Mouse (Mus musculus): ENCODE measurements at regions not wholly inside any gene's neighbourhood (a gene's known extent, or its start where the extent isn't known, plus 50 kb on each side); places are given as distances from the start of the nearest gene placed in this dataset.

DNA sequence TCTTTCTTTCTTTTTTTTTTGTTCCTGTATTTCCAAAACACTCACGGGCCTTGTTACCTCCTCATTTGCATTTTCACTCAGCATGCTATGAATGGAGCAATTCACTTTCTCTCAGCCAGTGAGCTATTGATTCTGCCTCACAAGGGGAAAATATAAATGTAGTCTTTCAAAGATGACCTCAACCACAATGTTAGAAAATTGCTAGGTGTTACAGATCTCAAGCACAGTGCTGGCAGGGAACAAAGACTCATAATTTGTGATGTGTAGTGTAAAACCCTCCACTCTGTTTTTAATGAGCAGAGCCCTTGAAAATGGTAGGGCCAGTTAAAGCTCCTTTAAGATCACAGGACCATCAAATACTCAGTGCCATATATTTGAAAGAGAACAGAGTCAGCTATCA, 353.8 kb downstream of the Bckdhb start:
- Histone ChIP-seq H3K9me3 (replicated peaks; ENCODE audit: control insufficient read depth, insufficient read depth, low read length, poor library complexity, severe bottlenecking) (no peaks in the 10 kb centered on the region), H3K9ac (ENCODE audit: low read depth, poor library complexity, severe bottlenecking) (no peak overlapping the region), H3K27me3 (ENCODE audit: control insufficient read depth, insufficient read depth, low read length, poor library complexity, severe bottlenecking) (no peaks in the 10 kb centered on the region), H3K4me3 (ENCODE audit: low read depth, low read length) (no peak overlapping the region), H3K27ac (ENCODE audit: insufficient read depth, low read length) (no peak overlapping the region), H3K36me3 (ENCODE audit: control insufficient read depth, insufficient read depth, low read length, poor library complexity, severe bottlenecking) (no peaks in the 10 kb centered on the region), H3K4me1 (ENCODE audit: control insufficient read depth, insufficient read depth, low read length) (peaks cover 4% of the 10 kb centered on the region)
- TF ChIP-seq CTCF (IDR thresholded peaks at IDR 0.05; ENCODE audit: low read depth, low read length) (no peak), EP300 (IDR thresholded peaks at IDR 0.05; ENCODE audit: insufficient read depth, low read depth, low read length) (no peak), POLR2A (IDR thresholded peaks at IDR 0.05; ENCODE audit: insufficient read depth, low read length) (no peak)

GRCm38 (mm10) chr9:84280898-84281297, 356.0 kb downstream of the Bckdhb start:
- Histone ChIP-seq H3K4me3 (ENCODE audit: low read depth, low read length) (no peak overlapping the region), H3K36me3 (ENCODE audit: control insufficient read depth, insufficient read depth, low read length, poor library complexity, severe bottlenecking) (no peaks in the 10 kb centered on the region), H3K27ac (ENCODE audit: insufficient read depth, low read length) (no peak overlapping the region), H3K9me3 (replicated peaks; ENCODE audit: control insufficient read depth, insufficient read depth, low read length, poor library complexity, severe bottlenecking) (no peaks in the 10 kb centered on the region), H3K4me1 (ENCODE audit: control insufficient read depth, insufficient read depth, low read length) (peaks cover 4% of the 10 kb centered on the region), H3K9ac (ENCODE audit: low read depth, poor library complexity, severe bottlenecking) (no peak overlapping the region), H3K27me3 (ENCODE audit: control insufficient read depth, insufficient read depth, low read length, poor library complexity, severe bottlenecking) (no peaks in the 10 kb centered on the region)
- TF ChIP-seq POLR2A (IDR thresholded peaks at IDR 0.05; ENCODE audit: insufficient read depth, low read length): no peak
- no peak for TF ChIP-seq CTCF (IDR thresholded peaks at IDR 0.05; ENCODE audit: low read depth, low read length)
- no peak for TF ChIP-seq EP300 (IDR thresholded peaks at IDR 0.05; ENCODE audit: insufficient read depth, low read depth, low read length)

DNA sequence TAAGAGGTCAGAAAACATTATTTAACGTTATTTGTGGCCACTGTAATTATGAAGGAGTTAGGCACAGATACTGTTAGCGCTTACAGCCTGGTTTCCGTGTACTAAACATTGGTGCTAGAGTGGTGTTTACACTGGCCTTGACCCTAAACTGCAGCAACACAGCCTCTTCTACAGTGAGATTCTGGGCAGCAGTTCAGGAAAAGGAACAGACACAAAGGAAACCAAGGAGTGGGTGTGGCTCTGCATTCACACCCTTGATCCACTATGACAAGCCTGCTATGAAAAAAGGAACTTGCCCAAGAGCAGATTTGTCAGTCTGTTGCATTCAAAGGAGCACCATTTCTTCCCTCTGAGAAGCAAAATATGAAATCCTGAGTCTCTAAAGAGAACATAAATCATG, 356.7 kb downstream of the Bckdhb start:
- TF ChIP-seq EP300 (IDR thresholded peaks at IDR 0.05; ENCODE audit: insufficient read depth, low read depth, low read length) (no peak), POLR2A (IDR thresholded peaks at IDR 0.05; ENCODE audit: insufficient read depth, low read length) (no peak), CTCF (IDR thresholded peaks at IDR 0.05; ENCODE audit: low read depth, low read length) (no peak)
- Histone ChIP-seq H3K27me3 (ENCODE audit: control insufficient read depth, insufficient read depth, low read length, poor library complexity, severe bottlenecking) (no peaks in the 10 kb centered on the region), H3K9ac (ENCODE audit: low read depth, poor library complexity, severe bottlenecking) (no peak overlapping the region), H3K36me3 (ENCODE audit: control insufficient read depth, insufficient read depth, low read length, poor library complexity, severe bottlenecking) (no peaks in the 10 kb centered on the region), H3K4me1 (ENCODE audit: control insufficient read depth, insufficient read depth, low read length) (peaks cover 4% of the 10 kb centered on the region), H3K9me3 (replicated peaks; ENCODE audit: control insufficient read depth, insufficient read depth, low read length, poor library complexity, severe bottlenecking) (no peaks in the 10 kb centered on the region), H3K27ac (ENCODE audit: insufficient read depth, low read length) (no peak overlapping the region), H3K4me3 (ENCODE audit: low read depth, low read length) (no peak overlapping the region)

DNA sequence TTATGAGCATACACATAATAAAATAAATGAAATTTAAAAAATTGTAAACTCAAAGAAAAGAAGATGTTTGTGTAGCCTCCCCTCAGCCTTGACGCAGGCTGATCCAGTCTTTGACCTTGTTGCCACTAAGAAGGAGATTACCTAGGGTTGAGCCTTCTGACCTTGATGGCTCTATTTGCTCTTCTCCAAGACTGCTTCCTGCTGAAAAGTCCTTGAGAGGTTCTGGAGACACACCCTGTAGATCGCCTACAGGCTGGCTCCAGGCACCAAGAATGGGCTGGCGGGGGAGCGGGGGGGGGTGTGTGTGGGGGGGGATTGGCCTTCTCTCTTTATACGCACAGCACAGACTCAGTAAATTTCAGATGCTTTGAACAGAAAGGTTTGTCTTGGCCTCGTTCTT, 358.4 kb downstream of the Bckdhb start:
- H3K27me3 ChIP-seq (ENCODE audit: control insufficient read depth, insufficient read depth, low read length, poor library complexity, severe bottlenecking): no peaks in the 10 kb centered on the region
- no peak overlapping the region for H3K4me3 ChIP-seq (ENCODE audit: low read depth, low read length)
- H3K4me1 ChIP-seq (ENCODE audit: control insufficient read depth, insufficient read depth, low read length): peaks cover 4% of the 10 kb centered on the region
- TF ChIP-seq CTCF (IDR thresholded peaks at IDR 0.05; ENCODE audit: low read depth, low read length) (no peak), EP300 (IDR thresholded peaks at IDR 0.05; ENCODE audit: insufficient read depth, low read depth, low read length) (no peak), POLR2A (IDR thresholded peaks at IDR 0.05; ENCODE audit: insufficient read depth, low read length) (no peak)
- H3K36me3 ChIP-seq (ENCODE audit: control insufficient read depth, insufficient read depth, low read length, poor library complexity, severe bottlenecking): no peaks in the 10 kb centered on the region
- no peak overlapping the region for H3K9ac ChIP-seq (ENCODE audit: low read depth, poor library complexity, severe bottlenecking)
- H3K27ac ChIP-seq (ENCODE audit: insufficient read depth, low read length): no peak overlapping the region
- H3K9me3 ChIP-seq (replicated peaks; ENCODE audit: control insufficient read depth, insufficient read depth, low read length, poor library complexity, severe bottlenecking): no peaks in the 10 kb centered on the region

GRCm38 (mm10) chr9:84285604-84286003, 360.7 kb downstream of the Bckdhb start:
- no peaks in the 10 kb centered on the region for H3K9me3 ChIP-seq (replicated peaks; ENCODE audit: control insufficient read depth, insufficient read depth, low read length, poor library complexity, severe bottlenecking)
- H3K27me3 ChIP-seq (ENCODE audit: control insufficient read depth, insufficient read depth, low read length, poor library complexity, severe bottlenecking): no peaks in the 10 kb centered on the region
- TF ChIP-seq CTCF (IDR thresholded peaks at IDR 0.05; ENCODE audit: low read depth, low read length) (no peak), EP300 (IDR thresholded peaks at IDR 0.05; ENCODE audit: insufficient read depth, low read depth, low read length) (no peak), POLR2A (IDR thresholded peaks at IDR 0.05; ENCODE audit: insufficient read depth, low read length) (no peak)
- no peak overlapping the region for H3K27ac ChIP-seq (ENCODE audit: insufficient read depth, low read length)
- no peak overlapping the region for H3K4me3 ChIP-seq (ENCODE audit: low read depth, low read length)
- H3K9ac ChIP-seq (ENCODE audit: low read depth, poor library complexity, severe bottlenecking): no peak overlapping the region
- peaks cover 4% of the 10 kb centered on the region for H3K4me1 ChIP-seq (ENCODE audit: control insufficient read depth, insufficient read depth, low read length)
- H3K36me3 ChIP-seq (ENCODE audit: control insufficient read depth, insufficient read depth, low read length, poor library complexity, severe bottlenecking): no peaks in the 10 kb centered on the region

GRCm38 (mm10) chr9:84295891-84296290, 370.9 kb downstream of the Bckdhb start:
- no peak overlapping the region for H3K4me3 ChIP-seq (ENCODE audit: low read depth, low read length)
- no peaks in the 10 kb centered on the region for H3K4me1 ChIP-seq (ENCODE audit: control insufficient read depth, insufficient read depth, low read length)
- no peak overlapping the region for H3K9ac ChIP-seq (ENCODE audit: low read depth, poor library complexity, severe bottlenecking)
- H3K27ac ChIP-seq (ENCODE audit: insufficient read depth, low read length): no peak overlapping the region
- no peaks in the 10 kb centered on the region for H3K36me3 ChIP-seq (ENCODE audit: control insufficient read depth, insufficient read depth, low read length, poor library complexity, severe bottlenecking)
- TF ChIP-seq EP300 (IDR thresholded peaks at IDR 0.05; ENCODE audit: insufficient read depth, low read depth, low read length) (no peak), POLR2A (IDR thresholded peaks at IDR 0.05; ENCODE audit: insufficient read depth, low read length) (no peak), CTCF (IDR thresholded peaks at IDR 0.05; ENCODE audit: low read depth, low read length) (no peak)
- peaks cover 2% of the 10 kb centered on the region; the same call in 1 of the 2 replicates for H3K9me3 ChIP-seq (replicated peaks; ENCODE audit: control insufficient read depth, insufficient read depth, low read length, poor library complexity, severe bottlenecking)
- H3K27me3 ChIP-seq (ENCODE audit: control insufficient read depth, insufficient read depth, low read length, poor library complexity, severe bottlenecking): no peaks in the 10 kb centered on the region

All from ES-Bruce4 (cell line).